Mouse (Mus musculus) hindbrain, embryonic 10.5 days (tissue): ENCODE measurements at regions not wholly inside any gene's neighbourhood (a gene's known extent, or its start where the extent isn't known, plus 50 kb on each side); places are given as distances from the start of the nearest gene placed in this dataset.
A peak's percentile ranks its signal among the peaks of the same experiment; 100 is the strongest.

Experiments
- DNase-seq: peaks from one replicate; pipeline ENCODE4 v3.0.0-alpha.2; 2017; ENCODE audit warnings: low spot score
- H3K27ac ChIP-seq: fragments of 300-500 bp; sonication (generic); 2 replicates; pipeline ENCODE4 v1.5.1; 2016; ENCODE audit warnings: mild to moderate bottlenecking, moderate library complexity
- H3K27me3 ChIP-seq: fragments of 300-500 bp; sonication (generic); 2 replicates; pipeline ENCODE4 v1.6.1; 2016; ENCODE audit warnings: mild to moderate bottlenecking; ENCODE audit not compliant: poor library complexity, insufficient read depth, severe bottlenecking
- H3K36me3 ChIP-seq: fragments of 300-500 bp; sonication (generic); 2 replicates; pipeline ENCODE4 v1.6.1; 2016; ENCODE audit warnings: mild to moderate bottlenecking, moderate library complexity
- H3K4me1 ChIP-seq: fragments of 300-500 bp; sonication (generic); replicated peaks from 2 replicates; pipeline ENCODE4 v1.6.1; 2016; ENCODE audit warnings: mild to moderate bottlenecking
- H3K4me3 ChIP-seq: fragments of 300-500 bp; sonication (generic); 2 replicates; pipeline ENCODE4 v1.5.1; 2016; ENCODE audit warnings: mild to moderate bottlenecking, moderate library complexity
- H3K9me3 ChIP-seq: fragments of 300-500 bp; sonication (generic); 2 replicates; pipeline ENCODE4 v1.6.1; 2016; ENCODE audit warnings: mild to moderate bottlenecking, moderate library complexity
- whole genome bisulfite sequencing: fragments of 180-500 bp; shearing (Covaris S2); methylation state at CpG from one replicate; pipeline ENCODE4 v1.1.7; 2016; 5-methylcytosine and 5-hydroxymethylcytosine counted together

GRCm38 (mm10) chr9:94589672-94590071 lies 51.8 kb upstream of the 1190002N15Rik start:
- no peaks in the 10 kb centered on the region for H3K9me3 ChIP-seq
- H3K36me3 ChIP-seq = no peaks in the 10 kb centered on the region
- H3K4me1 ChIP-seq = no peaks in the 10 kb centered on the region
- H3K4me3 ChIP-seq = no peak overlapping the region
- 90% methylated on average over 2 of the region's 2 CpGs for WGBS
- H3K27ac ChIP-seq = no peak overlapping the region
- no peak for DNase-seq
- H3K27me3 ChIP-seq = no peaks in the 10 kb centered on the region

GRCm38 (mm10) chr9:94604993-94605392 lies 64.7 kb upstream of the Slc9a9 start:
- H3K4me3 ChIP-seq = no peak overlapping the region
- H3K4me1 ChIP-seq = no peaks in the 10 kb centered on the region
- DNase-seq = no peak
- no peaks in the 10 kb centered on the region for H3K9me3 ChIP-seq
- no peaks in the 10 kb centered on the region for H3K27me3 ChIP-seq
- H3K36me3 ChIP-seq = no peaks in the 10 kb centered on the region
- 88% methylated on average over 2 of the region's 2 CpGs for WGBS
- no peak overlapping the region for H3K27ac ChIP-seq

DNA sequence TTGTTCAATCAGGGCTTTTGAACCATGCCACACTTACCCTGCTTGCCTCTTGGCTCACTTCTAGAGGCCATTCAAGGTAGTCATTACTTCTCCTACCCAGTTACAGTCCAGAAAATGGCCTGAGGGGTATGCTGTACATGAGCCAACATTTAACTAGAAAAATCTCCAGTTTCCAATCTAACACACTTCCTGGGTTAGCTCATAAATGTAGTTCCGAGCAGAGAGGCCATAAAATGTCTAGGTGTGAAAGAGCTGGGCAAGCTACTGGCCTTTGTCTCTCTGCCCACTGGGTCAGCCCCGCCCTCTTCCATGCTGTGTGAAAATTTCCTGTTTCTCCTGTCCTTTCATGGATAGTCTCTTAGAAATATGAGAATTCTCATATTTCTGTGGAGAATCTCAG lies 63.3 kb upstream of the Slc9a9 start:
- WGBS = 74% methylated on average over 2 of the region's 2 CpGs
- H3K4me3 ChIP-seq = no peak overlapping the region
- H3K36me3 ChIP-seq = no peaks in the 10 kb centered on the region
- no peaks in the 10 kb centered on the region for H3K9me3 ChIP-seq
- no peaks in the 10 kb centered on the region for H3K27me3 ChIP-seq
- DNase-seq = no peak
- peaks cover 8% of the 10 kb centered on the region; the same call in 1 of the 2 replicates for H3K4me1 ChIP-seq
- H3K27ac ChIP-seq = no peak overlapping the region

- no peak for DNase-seq
- no peak overlapping the region for H3K4me3 ChIP-seq
- 81% methylated on average over 13 of the region's 13 CpGs for WGBS
Measured at GRCm38 (mm10) chr9:94607011-94607749, 62.5 kb upstream of the Slc9a9 start.

GRCm38 (mm10) chr9:94607750-94608106 lies 62.0 kb upstream of the Slc9a9 start:
- Histone ChIP-seq H3K27me3 (no peaks in the 10 kb centered on the region), H3K4me1 (peaks cover 8% of the 10 kb centered on the region; the same call in 1 of the 2 replicates), H3K27ac (no peak overlapping the region), H3K4me3 (no peak overlapping the region), H3K9me3 (no peaks in the 10 kb centered on the region), H3K36me3 (no peaks in the 10 kb centered on the region)
- DNase-seq = no peak
- 72% methylated on average over 2 of the region's 2 CpGs for WGBS

More at GRCm38 (mm10) chr9:94607011-94607749, 62.5 kb upstream of the Slc9a9 start:
- no peaks in the 10 kb centered on the region for H3K36me3 ChIP-seq
- no peaks in the 10 kb centered on the region for H3K27me3 ChIP-seq
- H3K9me3 ChIP-seq = no peaks in the 10 kb centered on the region
- H3K27ac ChIP-seq = no peak overlapping the region
- peaks cover 8% of the 10 kb centered on the region; the same call in 1 of the 2 replicates for H3K4me1 ChIP-seq

DNA sequence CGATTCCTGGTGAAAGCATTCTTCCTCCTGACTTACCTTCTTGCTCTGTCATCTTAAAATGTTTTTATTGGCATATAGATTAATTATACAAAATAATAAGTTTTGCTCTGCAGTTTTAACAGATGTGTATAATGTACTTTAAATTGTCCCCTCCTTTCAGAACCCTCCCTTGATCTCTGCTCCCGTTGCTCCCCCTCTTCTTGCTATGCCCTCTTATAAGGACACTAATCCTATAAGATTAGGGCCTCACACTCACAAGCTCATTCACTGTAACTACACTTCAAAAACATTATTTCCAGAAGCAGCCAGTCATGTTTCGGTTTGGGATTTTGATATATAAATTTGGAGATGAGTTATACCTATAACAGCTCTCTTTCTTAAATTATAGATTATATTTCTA lies 59.6 kb upstream of the Slc9a9 start:
- H3K9me3 ChIP-seq = no peaks in the 10 kb centered on the region
- no peak overlapping the region for H3K4me3 ChIP-seq
- no peaks in the 10 kb centered on the region for H3K36me3 ChIP-seq
- no peak for DNase-seq
- 80% methylated on average over 3 of the region's 3 CpGs for WGBS
- H3K4me1 ChIP-seq = peaks cover 8% of the 10 kb centered on the region; the same call in 1 of the 2 replicates
- no peak overlapping the region for H3K27ac ChIP-seq
- H3K27me3 ChIP-seq = no peaks in the 10 kb centered on the region

DNA sequence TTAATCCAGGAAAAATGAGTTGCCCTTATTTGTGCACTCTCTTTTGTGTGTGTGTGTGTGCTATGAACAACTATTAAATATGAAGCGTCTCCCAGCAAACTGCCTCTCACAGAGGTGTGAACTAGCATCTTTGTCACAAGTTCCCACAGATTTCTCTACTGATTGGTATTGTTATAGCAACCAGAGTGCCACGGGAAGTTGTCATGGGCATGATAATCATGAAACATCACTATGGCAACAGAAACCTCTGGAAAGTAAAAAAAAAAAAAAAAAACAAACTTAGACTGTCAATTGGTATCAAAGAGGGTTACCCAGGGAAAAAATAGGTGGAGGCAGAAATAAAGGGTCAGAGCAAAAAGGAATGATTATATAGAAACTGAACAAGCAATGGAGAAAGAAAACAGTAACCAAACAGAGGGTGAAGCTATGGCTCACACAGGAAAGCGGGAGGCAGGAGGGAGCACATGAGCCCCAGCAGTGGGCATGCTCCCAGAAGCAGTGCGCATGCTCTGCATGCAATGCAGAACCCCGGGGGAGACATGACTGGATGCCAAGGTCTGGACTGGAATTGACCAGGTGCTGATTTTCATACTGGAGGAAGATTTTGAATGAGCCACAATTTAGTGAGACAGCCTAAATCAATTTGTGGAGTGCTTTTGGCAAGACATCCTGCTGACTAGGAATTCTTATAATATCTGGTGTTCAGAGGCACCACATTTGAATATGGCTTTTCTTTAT lies 58.9 kb upstream of the Slc9a9 start:
- H3K4me1 ChIP-seq = peaks cover 8% of the 10 kb centered on the region; the same call in 1 of the 2 replicates
- WGBS = 68% methylated on average over 5 of the region's 5 CpGs

GRCm38 (mm10) chr9:94613891-94614671 lies 55.6 kb upstream of the Slc9a9 start:
- WGBS = 56% methylated on average over 6 of the region's 6 CpGs

More for the DNA sequence above, 58.9 kb upstream of the Slc9a9 start:
- Histone ChIP-seq H3K4me3 (no peak overlapping the region), H3K27me3 (no peaks in the 10 kb centered on the region), H3K9me3 (no peaks in the 10 kb centered on the region), H3K27ac (no peak overlapping the region), H3K36me3 (no peaks in the 10 kb centered on the region)
- DNase-seq = no peak

GRCm38 (mm10) chr9:94615205-94615604 lies 54.5 kb upstream of the Slc9a9 start:
- 88% methylated on average over 11 of the region's 11 CpGs for WGBS
- DNase-seq = no peak

More at GRCm38 (mm10) chr9:94613891-94614671, 55.6 kb upstream of the Slc9a9 start:
- Histone ChIP-seq H3K36me3 (no peaks in the 10 kb centered on the region), H3K4me1 (peaks cover 8% of the 10 kb centered on the region; the same call in 1 of the 2 replicates), H3K4me3 (no peak overlapping the region), H3K27me3 (no peaks in the 10 kb centered on the region), H3K9me3 (no peaks in the 10 kb centered on the region), H3K27ac (no peak overlapping the region)
- DNase-seq = peak; percentile 23

DNA sequence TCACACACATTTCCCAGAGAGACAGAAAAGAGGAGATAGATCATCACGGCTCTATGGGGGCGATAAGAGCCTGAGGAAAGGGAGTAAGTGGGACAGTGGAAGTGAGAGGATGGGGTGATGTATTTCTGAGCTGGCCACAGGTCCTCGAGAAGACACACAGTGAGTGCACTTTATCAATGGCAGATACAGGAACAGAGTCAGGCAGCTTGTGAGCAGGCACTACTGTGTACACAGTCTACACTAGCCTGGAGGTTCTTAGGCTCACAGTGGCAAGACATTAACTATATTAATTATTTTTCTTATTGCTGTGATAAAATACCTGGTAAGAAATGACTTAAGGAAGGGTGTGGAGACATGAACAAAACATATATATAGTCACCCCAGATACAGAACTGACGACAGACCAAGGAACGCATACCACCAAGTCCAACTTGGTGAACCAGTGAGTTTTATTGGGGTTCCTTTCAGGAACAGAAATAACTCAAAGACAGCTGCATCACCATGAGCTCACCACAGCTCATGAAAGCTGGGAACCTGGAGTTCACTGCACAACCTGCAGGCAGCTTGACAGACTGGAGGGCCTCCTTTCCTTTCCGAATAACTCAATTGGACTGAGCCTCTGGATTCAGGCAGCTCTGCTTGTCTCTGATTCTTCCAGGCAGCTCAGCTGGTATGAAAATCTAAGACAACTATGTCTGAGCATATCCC lies 51.5 kb upstream of the Slc9a9 start:
- Histone ChIP-seq H3K27ac (no peak overlapping the region), H3K9me3 (no peaks in the 10 kb centered on the region), H3K36me3 (no peaks in the 10 kb centered on the region), H3K4me3 (no peak overlapping the region), H3K4me1 (no peaks in the 10 kb centered on the region), H3K27me3 (no peaks in the 10 kb centered on the region)
- 87% methylated on average over 6 of the region's 6 CpGs for WGBS
- no peak for DNase-seq

More at GRCm38 (mm10) chr9:94615205-94615604, 54.5 kb upstream of the Slc9a9 start:
- no peak overlapping the region for H3K27ac ChIP-seq
- no peaks in the 10 kb centered on the region for H3K9me3 ChIP-seq
- H3K36me3 ChIP-seq = no peaks in the 10 kb centered on the region
- no peak overlapping the region for H3K4me3 ChIP-seq
- H3K4me1 ChIP-seq = peaks cover 8% of the 10 kb centered on the region; the same call in 1 of the 2 replicates
- H3K27me3 ChIP-seq = no peaks in the 10 kb centered on the region
